Mouse (Mus musculus) layer of hippocampus, adult 18-20 months (tissue): Measurements from ENCODE around the gene Cyp11a1. TPM values are rescaled to one million over a fixed set of nuclear protein-coding genes. Genes with fewer than 3 reads are reported as not detected.

Experiments used
- DNase-seq, 2 experiments: peaks; one replicate each; pipeline ENCODE4 v3.0.0; 2022; ENCODE audit warnings: low spot score in 2 of 2
- total RNA-seq, 2 experiments: library from RNA; stranded (reverse); gene quantifications; 2 replicates each; pipeline ENCODE4 v1.2.3; 2021

Gene Cyp11a1
- total RNA-seq, 2 experiments from 2014 or later, result 0.94 to 1.7 TPM

GRCm38 (mm10) chr9:58008336-58009014 is 2.3 kb downstream of the Cyp11a1 start:
- DNase-seq, result no peak

GRCm38 (mm10) chr9:58009015-58009362 is 2.8 kb downstream of the Cyp11a1 start:
- peak; percentile 32 to 69 for DNase-seq

- DNase-seq, result no peak
Observed at GRCm38 (mm10) chr9:58009588-58009987, 3.4 kb downstream of the Cyp11a1 start.

- DNase-seq, result no peak
Observed at GRCm38 (mm10) chr9:58011027-58011426, 4.8 kb downstream of the Cyp11a1 start.

GRCm38 (mm10) chr9:58011552-58011951 is 5.3 kb downstream of the Cyp11a1 start:
- DNase-seq, result no peak

- no peak for DNase-seq
Observed at GRCm38 (mm10) chr9:58012486-58012885, 6.3 kb downstream of the Cyp11a1 start.

- peak in 1 of 2 experiments; percentile 38 for DNase-seq
Observed at GRCm38 (mm10) chr9:58012935-58013334, 6.7 kb downstream of the Cyp11a1 start.

- DNase-seq, result no peak
Observed at GRCm38 (mm10) chr9:58014393-58015160, 8.4 kb downstream of the Cyp11a1 start.

- DNase-seq, result no peak
Observed at GRCm38 (mm10) chr9:58015856-58016255, 9.6 kb downstream of the Cyp11a1 start.

GRCm38 (mm10) chr9:58016962-58017361 is 10.8 kb downstream of the Cyp11a1 start:
- DNase-seq, result no peak

- no peak for DNase-seq
Observed at GRCm38 (mm10) chr9:58018385-58018784, 12.2 kb downstream of the Cyp11a1 start.

- no peak for DNase-seq
Observed at GRCm38 (mm10) chr9:58025995-58026394, 19.8 kb downstream of the Cyp11a1 start.

GRCm38 (mm10) chr9:58027426-58028180 is 21.4 kb downstream of the Cyp11a1 start:
- no peak for DNase-seq

- no peak for DNase-seq
Observed at GRCm38 (mm10) chr9:58028841-58029240, 22.6 kb downstream of the Cyp11a1 start.

GRCm38 (mm10) chr9:58029635-58030034 is 23.4 kb downstream of the Cyp11a1 start:
- no peak for DNase-seq

- no peak for DNase-seq
Observed at GRCm38 (mm10) chr9:58031895-58032294, 25.7 kb downstream of the Cyp11a1 start.

- DNase-seq, result peak; percentile 66 to 71
Observed at GRCm38 (mm10) chr9:58035519-58035918, 29.3 kb downstream of the Cyp11a1 start.

GRCm38 (mm10) chr9:58035951-58036698 is 29.9 kb downstream of the Cyp11a1 start:
- DNase-seq, result no peak

- DNase-seq, result no peak
Observed at GRCm38 (mm10) chr9:58036961-58037360, 30.8 kb downstream of the Cyp11a1 start.

- peak; percentile 64 to 82 for DNase-seq
Observed at GRCm38 (mm10) chr9:58038500-58039168, 32.4 kb downstream of the Cyp11a1 start.

GRCm38 (mm10) chr9:58040977-58041376 is 34.8 kb downstream of the Cyp11a1 start:
- no peak for DNase-seq
